Mouse (Mus musculus): ENCODE measurements around the gene Traf3.

GRCm38 (mm10) chr12:111181848-111182247 lies 15.7 kb downstream of the Traf3 start:
- TF ChIP-seq POLR2A (IDR thresholded peaks at IDR 0.05; ENCODE audit: borderline replicate concordance, extremely low read depth, insufficient read depth, insufficient read length, poor library complexity, severe bottlenecking) = no peak
- no peak for TF ChIP-seq CTCF (IDR thresholded peaks at IDR 0.05; ENCODE audit: borderline replicate concordance, extremely low read depth, insufficient read depth, insufficient read length)
